Mouse (Mus musculus): ENCODE measurements around the gene Sergef. TPM values are rescaled to one million over a fixed set of nuclear protein-coding genes. Genes with fewer than 3 reads are reported as not detected.

Gene Sergef
- polyA plus RNA-seq, 1 experiment, result 0.16 TPM

- Histone ChIP-seq H3K27me3 (ENCODE audit: control insufficient read depth) (no peaks in the 10 kb centered on the region), H3K9me3 (ENCODE audit: control insufficient read depth, low read length) (peaks cover 7% of the 10 kb centered on the region), H3K4me1 (ENCODE audit: control insufficient read depth) (no peaks in the 10 kb centered on the region), H3K4me3 (replicated peaks) (no peak overlapping the region), H3K36me3 (ENCODE audit: control insufficient read depth) (no peaks in the 10 kb centered on the region)
- TF ChIP-seq GATA1 (IDR thresholded peaks at IDR 0.05; ENCODE audit: low read length) (no peak), TAL1 (IDR thresholded peaks at IDR 0.05; ENCODE audit: low read length) (no peak)
Measured at GRCm38 (mm10) chr7:46566318-46567007, 73.1 kb downstream of the Sergef start.

- Histone ChIP-seq H3K4me3 (replicated peaks) (no peak overlapping the region), H3K4me1 (ENCODE audit: control insufficient read depth) (no peaks in the 10 kb centered on the region; the same call in 1 of the 2 replicates), H3K36me3 (ENCODE audit: control insufficient read depth) (no peaks in the 10 kb centered on the region), H3K9me3 (ENCODE audit: control insufficient read depth, low read length) (peaks cover 7% of the 10 kb centered on the region), H3K27me3 (ENCODE audit: control insufficient read depth) (no peaks in the 10 kb centered on the region)
- TF ChIP-seq GATA1 (IDR thresholded peaks at IDR 0.05; ENCODE audit: low read length) (no peak), TAL1 (IDR thresholded peaks at IDR 0.05; ENCODE audit: low read length) (no peak)
Measured at GRCm38 (mm10) chr7:46565374-46565773, 74.2 kb downstream of the Sergef start.

GRCm38 (mm10) chr7:46563801-46564200, 75.8 kb downstream of the Sergef start:
- Histone ChIP-seq H3K27me3 (ENCODE audit: control insufficient read depth) (no peaks in the 10 kb centered on the region), H3K36me3 (ENCODE audit: control insufficient read depth) (no peaks in the 10 kb centered on the region), H3K9me3 (ENCODE audit: control insufficient read depth, low read length) (peaks cover 7% of the 10 kb centered on the region), H3K4me3 (replicated peaks) (no peak overlapping the region), H3K4me1 (ENCODE audit: control insufficient read depth) (no peaks in the 10 kb centered on the region; the same call in 1 of the 2 replicates)
- TF ChIP-seq GATA1 (IDR thresholded peaks at IDR 0.05; ENCODE audit: low read length) (no peak), TAL1 (IDR thresholded peaks at IDR 0.05; ENCODE audit: low read length) (no peak)

- H3K4me3 ChIP-seq (replicated peaks), result no peak overlapping the region
- H3K36me3 ChIP-seq (ENCODE audit: control insufficient read depth), result no peaks in the 10 kb centered on the region
- H3K4me1 ChIP-seq (ENCODE audit: control insufficient read depth), result peaks cover 4% of the 10 kb centered on the region; the same call in 1 of the 2 replicates
- H3K9me3 ChIP-seq (ENCODE audit: control insufficient read depth, low read length), result peaks cover 4% of the 10 kb centered on the region
- TF ChIP-seq GATA1 (IDR thresholded peaks at IDR 0.05; ENCODE audit: low read length), result no peak
- H3K27me3 ChIP-seq (ENCODE audit: control insufficient read depth), result no peaks in the 10 kb centered on the region
Measured at GRCm38 (mm10) chr7:46560061-46560460, 79.5 kb downstream of the Sergef start.

- Histone ChIP-seq H3K9me3 (ENCODE audit: control insufficient read depth, low read length) (no peaks in the 10 kb centered on the region), H3K4me1 (ENCODE audit: control insufficient read depth) (peaks cover 4% of the 10 kb centered on the region; the same call in 1 of the 2 replicates), H3K36me3 (ENCODE audit: control insufficient read depth) (no peaks in the 10 kb centered on the region), H3K27me3 (ENCODE audit: control insufficient read depth) (no peaks in the 10 kb centered on the region), H3K4me3 (replicated peaks) (no peak overlapping the region)
- no peak for TF ChIP-seq GATA1 (IDR thresholded peaks at IDR 0.05; ENCODE audit: low read length)
- TF ChIP-seq TAL1 (IDR thresholded peaks at IDR 0.05; ENCODE audit: low read length), result no peak
Measured at GRCm38 (mm10) chr7:46559643-46560042, 80.0 kb downstream of the Sergef start.

GRCm38 (mm10) chr7:46559006-46559405, 80.6 kb downstream of the Sergef start:
- Histone ChIP-seq H3K9me3 (ENCODE audit: control insufficient read depth, low read length) (no peaks in the 10 kb centered on the region), H3K36me3 (ENCODE audit: control insufficient read depth) (no peaks in the 10 kb centered on the region), H3K4me3 (replicated peaks) (no peak overlapping the region), H3K27me3 (ENCODE audit: control insufficient read depth) (no peaks in the 10 kb centered on the region), H3K4me1 (ENCODE audit: control insufficient read depth) (peaks cover 4% of the 10 kb centered on the region; the same call in 1 of the 2 replicates)
- TF ChIP-seq TAL1 (IDR thresholded peaks at IDR 0.05; ENCODE audit: low read length), result no peak
- TF ChIP-seq GATA1 (IDR thresholded peaks at IDR 0.05; ENCODE audit: low read length), result no peak

GRCm38 (mm10) chr7:46557996-46558395, 81.6 kb downstream of the Sergef start:
- no peaks in the 10 kb centered on the region for H3K9me3 ChIP-seq (ENCODE audit: control insufficient read depth, low read length)
- no peaks in the 10 kb centered on the region for H3K27me3 ChIP-seq (ENCODE audit: control insufficient read depth)
- no peak overlapping the region for H3K4me3 ChIP-seq (replicated peaks)
- peaks cover 4% of the 10 kb centered on the region; the same call in 1 of the 2 replicates for H3K4me1 ChIP-seq (ENCODE audit: control insufficient read depth)
- no peaks in the 10 kb centered on the region for H3K36me3 ChIP-seq (ENCODE audit: control insufficient read depth)
- TF ChIP-seq TAL1 (IDR thresholded peaks at IDR 0.05; ENCODE audit: low read length) (no peak), GATA1 (IDR thresholded peaks at IDR 0.05; ENCODE audit: low read length) (no peak)

GRCm38 (mm10) chr7:46557387-46557786, 82.2 kb downstream of the Sergef start:
- Histone ChIP-seq H3K27me3 (ENCODE audit: control insufficient read depth) (no peaks in the 10 kb centered on the region), H3K4me1 (ENCODE audit: control insufficient read depth) (peaks cover 4% of the 10 kb centered on the region; the same call in 1 of the 2 replicates), H3K36me3 (ENCODE audit: control insufficient read depth) (no peaks in the 10 kb centered on the region), H3K9me3 (ENCODE audit: control insufficient read depth, low read length) (no peaks in the 10 kb centered on the region), H3K4me3 (replicated peaks) (no peak overlapping the region)
- no peak for TF ChIP-seq GATA1 (IDR thresholded peaks at IDR 0.05; ENCODE audit: low read length)
- TF ChIP-seq TAL1 (IDR thresholded peaks at IDR 0.05; ENCODE audit: low read length), result no peak

- Histone ChIP-seq H3K9me3 (ENCODE audit: control insufficient read depth, low read length) (no peaks in the 10 kb centered on the region), H3K36me3 (ENCODE audit: control insufficient read depth) (no peaks in the 10 kb centered on the region), H3K4me1 (ENCODE audit: control insufficient read depth) (peaks cover 4% of the 10 kb centered on the region; the same call in 1 of the 2 replicates), H3K27me3 (ENCODE audit: control insufficient read depth) (no peaks in the 10 kb centered on the region), H3K4me3 (replicated peaks) (no peak overlapping the region)
- no peak for TF ChIP-seq GATA1 (IDR thresholded peaks at IDR 0.05; ENCODE audit: low read length)
- no peak for TF ChIP-seq TAL1 (IDR thresholded peaks at IDR 0.05; ENCODE audit: low read length)
Measured at GRCm38 (mm10) chr7:46556358-46557118, 83.1 kb downstream of the Sergef start.

Data from erythroblast, embryonic 14.5 days (primary cell).